Mouse (Mus musculus) forebrain, embryonic 15.5 days (tissue): Measurements from ENCODE around the gene Pin1rt1. TPM values are rescaled to one million over a fixed set of nuclear protein-coding genes. Genes with fewer than 3 reads are reported as not detected.

Experiments
- ATAC-seq: fragments of 200-750 bp; cut with Nextera tagmentation; replicated peaks from 2 replicates; pipeline ENCODE4 v1.8.0; 2017; ENCODE audit warnings: mild to moderate bottlenecking, moderate TSS enrichment, moderate library complexity
- H3K27ac ChIP-seq: fragments of 300-500 bp; sonication (generic); replicated peaks from 2 replicates; pipeline ENCODE4 v1.5.1; 2015; ENCODE audit warnings: mild to moderate bottlenecking, inconsistent platforms
- H3K27me3 ChIP-seq: fragments of 300-500 bp; sonication (generic); 2 replicates; pipeline ENCODE4 v1.6.1; 2015; ENCODE audit warnings: inconsistent platforms
- H3K36me3 ChIP-seq: fragments of 300-500 bp; sonication (generic); 2 replicates; pipeline ENCODE4 v1.6.1; 2015; ENCODE audit warnings: mild to moderate bottlenecking, inconsistent platforms
- H3K4me1 ChIP-seq: fragments of 300-500 bp; sonication (generic); 2 replicates; pipeline ENCODE4 v1.6.1; 2015; ENCODE audit warnings: inconsistent platforms
- H3K4me2 ChIP-seq: fragments of 300-500 bp; sonication (generic); replicated peaks from 2 replicates; pipeline ENCODE4 v1.6.1; 2015; ENCODE audit warnings: mild to moderate bottlenecking, inconsistent platforms
- H3K4me3 ChIP-seq: fragments of 300-500 bp; sonication (generic); 2 replicates; pipeline ENCODE4 v1.5.1; 2015; ENCODE audit warnings: mild to moderate bottlenecking, inconsistent platforms
- H3K9ac ChIP-seq: fragments of 300-500 bp; sonication (generic); replicated peaks from 2 replicates; pipeline ENCODE4 v1.6.1; 2015; ENCODE audit warnings: mild to moderate bottlenecking, inconsistent platforms
- H3K9me3 ChIP-seq: fragments of 300-500 bp; sonication (generic); 2 replicates; pipeline ENCODE4 v1.6.1; 2016; ENCODE audit warnings: inconsistent platforms
- WGBS: fragments of 180-500 bp; shearing (Covaris S2); methylation state at CpG from one replicate; pipeline ENCODE4 v1.1.7; 2015; ENCODE audit warnings: mixed read lengths; 5-methylcytosine and 5-hydroxymethylcytosine counted together
- polyA plus RNA-seq: library from polyadenylated mRNA; unstranded; fragments of >200 nt; fragmentation: Nextera tagmentation; extraction: Ambion mirVana; gene quantifications from 2 replicates; pipeline ENCODE4 v1.2.1, GENCODE M21; 2015

The Pin1rt1 gene
- polyA plus RNA-seq, 1 experiment from 2014 or later = 0.24 TPM

GRCm38 (mm10) chr2:104710670-104711370 lies 5.4 kb downstream of the Pin1rt1 start:
- ATAC-seq = no peak
- Histone ChIP-seq H3K4me2 (peak overlapping the region; percentile 55), H3K27ac (peak overlapping the region; percentile 89; the same call in 1 of the 2 replicates), H3K9ac (peak overlapping the region; percentile 67; the same call in 1 of the 2 replicates), H3K4me3 (peak overlapping the region; percentile 74), H3K9me3 (no peaks in the 10 kb centered on the region), H3K36me3 (peaks cover 3% of the 10 kb centered on the region; the same call in 1 of the 2 replicates), H3K27me3 (no peaks in the 10 kb centered on the region), H3K4me1 (peaks cover 27% of the 10 kb centered on the region)
- 19% methylated on average over 6 of the region's 6 CpGs for WGBS

GRCm38 (mm10) chr2:104709786-104710337 lies 6.3 kb downstream of the Pin1rt1 start:
- peaks cover 11% of the 10 kb centered on the region for H3K36me3 ChIP-seq
- no peak overlapping the region for H3K27ac ChIP-seq
- no peak overlapping the region for H3K4me2 ChIP-seq
- H3K4me1 ChIP-seq = peaks cover 27% of the 10 kb centered on the region
- H3K27me3 ChIP-seq = no peaks in the 10 kb centered on the region
- no peaks in the 10 kb centered on the region for H3K9me3 ChIP-seq
- no peak for ATAC-seq
- H3K4me3 ChIP-seq = no peak overlapping the region
- WGBS = 47% methylated on average over 6 of the region's 6 CpGs
- no peak overlapping the region for H3K9ac ChIP-seq

- Histone ChIP-seq H3K27ac (no peak overlapping the region), H3K36me3 (peaks cover 18% of the 10 kb centered on the region), H3K9ac (no peak overlapping the region), H3K4me1 (no peaks in the 10 kb centered on the region), H3K9me3 (no peaks in the 10 kb centered on the region), H3K27me3 (no peaks in the 10 kb centered on the region), H3K4me2 (no peak overlapping the region), H3K4me3 (no peak overlapping the region)
- no peak for ATAC-seq
- 67% methylated on average over 3 of the region's 3 CpGs for WGBS
Measured at GRCm38 (mm10) chr2:104704355-104704754, 11.8 kb downstream of the Pin1rt1 start.

GRCm38 (mm10) chr2:104703158-104703557 lies 13.0 kb downstream of the Pin1rt1 start:
- H3K4me3 ChIP-seq = no peak overlapping the region
- no peaks in the 10 kb centered on the region for H3K9me3 ChIP-seq
- no peak overlapping the region for H3K4me2 ChIP-seq
- H3K27me3 ChIP-seq = no peaks in the 10 kb centered on the region
- no peak for ATAC-seq
- no peak overlapping the region for H3K9ac ChIP-seq
- H3K27ac ChIP-seq = no peak overlapping the region
- 72% methylated on average over 3 of the region's 3 CpGs for WGBS
- H3K36me3 ChIP-seq = peaks cover 18% of the 10 kb centered on the region
- no peaks in the 10 kb centered on the region for H3K4me1 ChIP-seq

GRCm38 (mm10) chr2:104699659-104700058 lies 16.5 kb downstream of the Pin1rt1 start:
- Histone ChIP-seq H3K27me3 (no peaks in the 10 kb centered on the region), H3K27ac (no peak overlapping the region), H3K4me2 (no peak overlapping the region), H3K4me3 (no peak overlapping the region), H3K9me3 (no peaks in the 10 kb centered on the region), H3K4me1 (no peaks in the 10 kb centered on the region), H3K36me3 (peaks cover 15% of the 10 kb centered on the region), H3K9ac (no peak overlapping the region)
- WGBS = 92% methylated on average over 11 of the region's 11 CpGs
- no peak for ATAC-seq

GRCm38 (mm10) chr2:104692551-104692950 lies 23.6 kb downstream of the Pin1rt1 start:
- no peak overlapping the region for H3K4me3 ChIP-seq
- no peaks in the 10 kb centered on the region for H3K27me3 ChIP-seq
- no peaks in the 10 kb centered on the region for H3K9me3 ChIP-seq
- 59% methylated on average over 2 of the region's 2 CpGs for WGBS
- H3K4me1 ChIP-seq = no peaks in the 10 kb centered on the region
- H3K9ac ChIP-seq = no peak overlapping the region
- peaks cover 4% of the 10 kb centered on the region; the same call in 1 of the 2 replicates for H3K36me3 ChIP-seq
- H3K27ac ChIP-seq = no peak overlapping the region
- no peak for ATAC-seq
- no peak overlapping the region for H3K4me2 ChIP-seq

GRCm38 (mm10) chr2:104690720-104691119 lies 25.5 kb downstream of the Pin1rt1 start:
- Histone ChIP-seq H3K4me3 (no peak overlapping the region), H3K4me1 (no peaks in the 10 kb centered on the region), H3K9ac (no peak overlapping the region), H3K4me2 (no peak overlapping the region), H3K36me3 (no peaks in the 10 kb centered on the region), H3K27me3 (no peaks in the 10 kb centered on the region), H3K9me3 (no peaks in the 10 kb centered on the region), H3K27ac (no peak overlapping the region)
- no peak for ATAC-seq
- WGBS = 64% methylated on average over 4 of the region's 4 CpGs

GRCm38 (mm10) chr2:104688724-104689123 lies 27.5 kb downstream of the Pin1rt1 start:
- ATAC-seq = no peak
- Histone ChIP-seq H3K4me3 (no peak overlapping the region), H3K9me3 (no peaks in the 10 kb centered on the region), H3K27me3 (no peaks in the 10 kb centered on the region), H3K4me1 (0 out of 2 replicates have a peak, but pooled peaks cover 2% of the 10 kb centered on the region), H3K4me2 (no peak overlapping the region), H3K27ac (no peak overlapping the region), H3K9ac (no peak overlapping the region), H3K36me3 (peaks cover 4% of the 10 kb centered on the region)
- WGBS = 79% methylated on average over 8 of the region's 8 CpGs

GRCm38 (mm10) chr2:104688321-104688720 lies 27.9 kb downstream of the Pin1rt1 start:
- no peak overlapping the region for H3K4me3 ChIP-seq

GRCm38 (mm10) chr2:104687261-104687660 lies 28.9 kb downstream of the Pin1rt1 start:
- H3K4me1 ChIP-seq = 0 out of 2 replicates have a peak, but pooled peaks cover 2% of the 10 kb centered on the region
- no peak overlapping the region for H3K27ac ChIP-seq
- no peak overlapping the region for H3K4me2 ChIP-seq
- H3K9me3 ChIP-seq = no peaks in the 10 kb centered on the region
- H3K36me3 ChIP-seq = peaks cover 18% of the 10 kb centered on the region
- H3K27me3 ChIP-seq = no peaks in the 10 kb centered on the region
- ATAC-seq = no peak
- 70% methylated on average over 3 of the region's 3 CpGs for WGBS
- no peak overlapping the region for H3K4me3 ChIP-seq
- no peak overlapping the region for H3K9ac ChIP-seq

More at GRCm38 (mm10) chr2:104688321-104688720, 27.9 kb downstream of the Pin1rt1 start:
- H3K9me3 ChIP-seq = no peaks in the 10 kb centered on the region
- 85% methylated on average over 3 of the region's 3 CpGs for WGBS
- 0 out of 2 replicates have a peak, but pooled peaks cover 2% of the 10 kb centered on the region for H3K4me1 ChIP-seq
- H3K36me3 ChIP-seq = peaks cover 8% of the 10 kb centered on the region
- H3K9ac ChIP-seq = no peak overlapping the region
- ATAC-seq = no peak
- H3K4me2 ChIP-seq = no peak overlapping the region
- H3K27me3 ChIP-seq = no peaks in the 10 kb centered on the region
- no peak overlapping the region for H3K27ac ChIP-seq

- H3K9me3 ChIP-seq = no peaks in the 10 kb centered on the region
- H3K4me1 ChIP-seq = 0 out of 2 replicates have a peak, but pooled peaks cover 2% of the 10 kb centered on the region
- H3K9ac ChIP-seq = no peak overlapping the region
- no peaks in the 10 kb centered on the region for H3K27me3 ChIP-seq
- peak; percentile 93 for ATAC-seq
- WGBS = 12% methylated on average over 13 of the region's 13 CpGs
- H3K27ac ChIP-seq = no peak overlapping the region
- H3K4me3 ChIP-seq = no peak overlapping the region
- H3K36me3 ChIP-seq = peaks cover 27% of the 10 kb centered on the region
- no peak overlapping the region for H3K4me2 ChIP-seq
Measured at GRCm38 (mm10) chr2:104685418-104685817, 30.8 kb downstream of the Pin1rt1 start.

GRCm38 (mm10) chr2:104684771-104685170 lies 31.4 kb downstream of the Pin1rt1 start:
- H3K4me2 ChIP-seq = no peak overlapping the region
- 0 out of 2 replicates have a peak, but pooled peaks cover 2% of the 10 kb centered on the region for H3K4me1 ChIP-seq
- H3K27me3 ChIP-seq = no peaks in the 10 kb centered on the region
- H3K4me3 ChIP-seq = no peak overlapping the region
- no peaks in the 10 kb centered on the region for H3K9me3 ChIP-seq
- no peak; the same call in 1 of the 2 replicates for ATAC-seq
- H3K36me3 ChIP-seq = peaks cover 27% of the 10 kb centered on the region
- no peak overlapping the region for H3K9ac ChIP-seq
- H3K27ac ChIP-seq = no peak overlapping the region
- 95% methylated on average over 4 of the region's 4 CpGs for WGBS
